Mouse (Mus musculus): ENCODE measurements at regions not wholly inside any gene's neighbourhood (a gene's known extent, or its start where the extent isn't known, plus 50 kb on each side); places are given as distances from the start of the nearest gene placed in this dataset.

DNA sequence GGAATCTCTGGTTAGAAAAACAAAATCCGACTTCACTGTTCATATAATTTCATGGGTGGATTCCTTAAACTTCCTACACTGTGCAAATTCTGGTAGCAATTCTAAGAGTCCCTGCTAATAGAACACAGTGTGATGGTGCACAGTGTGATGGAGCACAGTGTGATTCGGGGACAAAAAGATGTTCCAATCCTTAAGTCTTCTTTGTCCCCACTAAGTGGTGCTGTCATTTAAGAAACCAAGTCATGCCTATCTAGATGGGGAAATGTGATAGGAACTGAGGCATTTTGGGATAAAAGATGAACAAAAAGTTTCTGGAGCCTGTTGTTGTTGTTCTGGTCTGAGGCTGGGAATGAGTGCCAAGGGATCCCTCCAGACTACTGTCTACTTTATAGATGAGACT lies 145.3 kb downstream of the Edem1 start:
- no peaks in the 10 kb centered on the region for H3K4me1 ChIP-seq (ENCODE audit: control insufficient read depth in 1 of 2, insufficient read depth in 2 of 2, low read length in 2 of 2)
- no peak overlapping the region for H3K9ac ChIP-seq (ENCODE audit: control insufficient read depth, low read depth, low read length, poor library complexity, severe bottlenecking)
- DNase-seq (ENCODE audit: low read depth, low spot score) = no peak
- no peaks in the 10 kb centered on the region for H3K9me3 ChIP-seq (replicated peaks; ENCODE audit: insufficient read depth, low read length)
- H3K27me3 ChIP-seq (ENCODE audit: control insufficient read depth in 1 of 2, insufficient read depth in 2 of 2, low read length in 2 of 2) = no peaks in the 10 kb centered on the region
- no peak overlapping the region for H3K4me3 ChIP-seq (ENCODE audit: control insufficient read depth in 1 of 2, insufficient read depth in 1 of 2, low read depth in 2 of 2, low read length in 2 of 2)
- H3K36me3 ChIP-seq (ENCODE audit: control insufficient read depth in 1 of 2, insufficient read depth in 2 of 2, low read length in 2 of 2) = no peaks in the 10 kb centered on the region
- no peaks in the 10 kb centered on the region for H3K79me2 ChIP-seq (ENCODE audit: control insufficient read depth, insufficient read depth, low read length, poor library complexity)
- no peak overlapping the region for H3K27ac ChIP-seq (ENCODE audit: control insufficient read depth, low read depth, low read length)
- no peak for TF ChIP-seq UBTF (IDR thresholded peaks at IDR 0.05; ENCODE audit: borderline replicate concordance, insufficient read depth, low read depth, low read length)
- TF ChIP-seq USF1 (IDR thresholded peaks at IDR 0.05; ENCODE audit: low read depth, low read length) = no peak
- TF ChIP-seq ELF1 (IDR thresholded peaks at IDR 0.05; ENCODE audit: low read depth, low read length) = no peak
- no peak for TF ChIP-seq ZNF384 (IDR thresholded peaks at IDR 0.05; ENCODE audit: low read depth, low read length)
- TF ChIP-seq NRF1 (IDR thresholded peaks at IDR 0.05; ENCODE audit: insufficient read depth, low read depth, low read length, poor library complexity, severe bottlenecking) = no peak
- no peak for TF ChIP-seq POLR2AphosphoS2 (IDR thresholded peaks at IDR 0.05; ENCODE audit: low read length)
- TF ChIP-seq HCFC1 (IDR thresholded peaks at IDR 0.05; ENCODE audit: low read depth, low read length) = no peak
- no peak for TF ChIP-seq JUND (IDR thresholded peaks at IDR 0.05; ENCODE audit: low read depth, low read length)
- no peak for TF ChIP-seq TCF12 (IDR thresholded peaks at IDR 0.05; ENCODE audit: low read depth, low read length)
- TF ChIP-seq SMC3 (IDR thresholded peaks at IDR 0.05; ENCODE audit: low read depth, low read length) = no peak
- no peak for TF ChIP-seq ETS1 (IDR thresholded peaks at IDR 0.05; ENCODE audit: low read depth, low read length)
- no peak for TF ChIP-seq MXI1 (IDR thresholded peaks at IDR 0.05; ENCODE audit: low read depth, low read length)

- no peaks in the 10 kb centered on the region for H3K36me3 ChIP-seq (ENCODE audit: control insufficient read depth in 1 of 2, insufficient read depth in 2 of 2, low read length in 2 of 2)
- no peak for DNase-seq (ENCODE audit: low read depth, low spot score)
- TF ChIP-seq E2F4 (IDR thresholded peaks at IDR 0.05; ENCODE audit: borderline replicate concordance, low read depth, low read length) = no peak
- TF ChIP-seq TAL1 (IDR thresholded peaks at IDR 0.05; ENCODE audit: low read length) = no peak
- TF ChIP-seq TBP (IDR thresholded peaks at IDR 0.05; ENCODE audit: low read depth, low read length) = no peak
- no peak for TF ChIP-seq CTCF (IDR thresholded peaks at IDR 0.05 in 2 of 3, conservative IDR thresholded peaks at IDR 0.05 in 1 of 3; ENCODE audit: control insufficient read depth in 1 of 3, insufficient read depth in 1 of 3, low read depth in 2 of 3, low read length in 3 of 3, poor library complexity in 1 of 3, severe bottlenecking in 1 of 3)
- TF ChIP-seq ELF1 (IDR thresholded peaks at IDR 0.05; ENCODE audit: low read depth, low read length) = no peak
- no peak for TF ChIP-seq HCFC1 (IDR thresholded peaks at IDR 0.05; ENCODE audit: low read depth, low read length)
- no peak for TF ChIP-seq TCF12 (IDR thresholded peaks at IDR 0.05; ENCODE audit: low read depth, low read length)
- TF ChIP-seq SIN3A (IDR thresholded peaks at IDR 0.05; ENCODE audit: low read length) = no peak
These were observed 161.1 kb downstream of the Edem1 start for GRCm38 (mm10) chr6:108989506-108989905.

More at GRCm38 (mm10) chr6:108989506-108989905, 161.1 kb downstream of the Edem1 start:
- Histone ChIP-seq H3K27me3 (ENCODE audit: control insufficient read depth in 1 of 2, insufficient read depth in 2 of 2, low read length in 2 of 2) (no peaks in the 10 kb centered on the region), H3K79me2 (ENCODE audit: control insufficient read depth, insufficient read depth, low read length, poor library complexity) (no peaks in the 10 kb centered on the region), H3K9me3 (replicated peaks; ENCODE audit: insufficient read depth, low read length) (no peaks in the 10 kb centered on the region), H3K4me1 (ENCODE audit: control insufficient read depth in 1 of 2, insufficient read depth in 2 of 2, low read length in 2 of 2) (no peaks in the 10 kb centered on the region), H3K4me3 (ENCODE audit: control insufficient read depth in 1 of 2, insufficient read depth in 1 of 2, low read depth in 2 of 2, low read length in 2 of 2) (no peak overlapping the region), H3K9ac (ENCODE audit: control insufficient read depth, low read depth, low read length, poor library complexity, severe bottlenecking) (no peak overlapping the region), H3K27ac (ENCODE audit: control insufficient read depth, low read depth, low read length) (no peak overlapping the region)

Data from MEL (cell line).